Mouse (Mus musculus) heart, postnatal 0 days (tissue): ENCODE results near the gene Gps1.

Experiments
- CTCF ChIP-seq: IDR thresholded peaks from 2 replicates; pipeline ENCODE4 v1.5.1; 2016; ENCODE audit warnings: antibody characterized with exemption, control low read depth, low read depth
- EP300 ChIP-seq: IDR thresholded peaks from 2 replicates; pipeline ENCODE4 v1.6.1; 2016; ENCODE audit warnings: antibody characterized with exemption, low read depth

GRCm38 (mm10) chr11:120761811-120762671, 22.0 kb upstream of the Gps1 start:
- TF ChIP-seq CTCF, result no peak
- TF ChIP-seq EP300, result no peak
